Comparison of ENCODE assay signal across 17 mouse cellular contexts in genomic region chr2:12305064-12305650, GRCm38 (mm10). TPM values are rescaled to one million over a fixed set of nuclear protein-coding genes. Genes with fewer than 3 reads are reported as not detected.
DNase-seq lines count a peak whose midpoint lies in the region; ATAC-seq and TF ChIP-seq lines count a peak whose summit lies in the region.
"Had no signal": no experiment of that assay in that cellular context is flagged by ENCODE, and none has a peak within 500 bp of the region (broad histone marks: within the 10 kb centered on the region; RNA-seq: fewer than 3 reads in every experiment).

No protein-coding gene starts in this region.

- peak; percentile 67 for ATAC-seq in lung, embryonic 14.5 days (ENCODE audit: insufficient read depth)
- peak; percentile 65; the same call in 1 of the 2 replicates for ATAC-seq in intestine, embryonic 15.5 days
- ATAC-seq in intestine, postnatal 0 days = 0 out of 2 replicates have a peak, but pooled peaks have one; percentile 48
- ATAC-seq in limb, embryonic 15.5 days (ENCODE audit: insufficient number of reproducible peaks, low FRiP score, low TSS enrichment, low read depth) = peak; percentile 15; the same call in 1 of the 2 replicates
- ATAC-seq: activated CD4-positive, CD25-positive, alpha-beta regulatory T cell, adult 4 months; forebrain, embryonic 13.5 days; forebrain, postnatal 0 days; Patski had no signal

- peak overlapping the region; percentile 74; the same call in 1 of the 2 replicates for H3K27ac ChIP-seq in lung, embryonic 14.5 days (ENCODE audit: low read depth)
- no peak overlapping the region for H3K27ac ChIP-seq in intestine, embryonic 15.5 days
- H3K27ac ChIP-seq in intestine, postnatal 0 days (ENCODE audit: low read depth, low read length) = no peak overlapping the region
- 0 out of 2 replicates have a peak overlapping the region, but pooled peaks have one; percentile 11 for H3K27ac ChIP-seq in limb, embryonic 15.5 days
- H3K27ac ChIP-seq: embryonic facial prominence, embryonic 10.5 days; forebrain, embryonic 13.5 days; heart, embryonic 13.5 days had no signal

- no peak overlapping the region for H3K9ac ChIP-seq in lung, embryonic 14.5 days
- no peak overlapping the region for H3K9ac ChIP-seq in intestine, embryonic 15.5 days
- no peak overlapping the region for H3K9ac ChIP-seq in intestine, postnatal 0 days (ENCODE audit: low read depth, low read length)
- H3K9ac ChIP-seq in limb, embryonic 15.5 days = no peak overlapping the region
- H3K9ac ChIP-seq: forebrain, embryonic 13.5 days; forebrain, postnatal 0 days; heart, embryonic 13.5 days had no signal

- no peak overlapping the region for H3K4me3 ChIP-seq in lung, embryonic 14.5 days (ENCODE audit: low read depth, low read length)
- no peak overlapping the region for H3K4me3 ChIP-seq in lung, adult 2 months (replicated peaks; ENCODE audit: extremely low read depth, low read depth, low read length)
- no peak overlapping the region for H3K4me3 ChIP-seq in intestine, embryonic 15.5 days (replicated peaks)
- H3K4me3 ChIP-seq in intestine, postnatal 0 days (ENCODE audit: low read depth, low read length) = no peak overlapping the region
- H3K4me3 ChIP-seq in limb, embryonic 15.5 days = no peak overlapping the region
- H3K4me3 ChIP-seq: embryonic facial prominence, embryonic 10.5 days; forebrain, embryonic 13.5 days; heart, embryonic 13.5 days had no signal

- H3K9me3 ChIP-seq in lung, embryonic 14.5 days (ENCODE audit: low read depth, low read length) = no peaks in the 10 kb centered on the region
- H3K9me3 ChIP-seq in intestine, embryonic 15.5 days = no peaks in the 10 kb centered on the region
- H3K9me3 ChIP-seq in intestine, postnatal 0 days (ENCODE audit: control insufficient read depth) = no peaks in the 10 kb centered on the region
- H3K9me3 ChIP-seq in limb, embryonic 15.5 days = no peaks in the 10 kb centered on the region
- H3K9me3 ChIP-seq: embryonic facial prominence, embryonic 10.5 days; forebrain, embryonic 13.5 days; heart, embryonic 13.5 days had no signal

- TF ChIP-seq POLR2A in lung, adult 2 months (IDR thresholded peaks at IDR 0.05; ENCODE audit: borderline replicate concordance, extremely low read depth, low read depth, low read length) = no peak

- peaks cover 10% of the 10 kb centered on the region; the same call in 1 of the 2 replicates for H3K27me3 ChIP-seq in lung, embryonic 14.5 days (ENCODE audit: insufficient read depth, low read length)
- H3K27me3 ChIP-seq in intestine, embryonic 15.5 days (replicated peaks) = peaks cover 10% of the 10 kb centered on the region
- H3K27me3 ChIP-seq in intestine, postnatal 0 days (replicated peaks; ENCODE audit: control insufficient read depth, insufficient read depth, low read length) = peaks cover 17% of the 10 kb centered on the region
- no peaks in the 10 kb centered on the region for H3K27me3 ChIP-seq in limb, embryonic 15.5 days

- peak; percentile 88 for DNase-seq in lung, embryonic 14.5 days
- no peak for DNase-seq in lung, adult 2 months
- no peak for DNase-seq in adrenal gland, adult 8-10 months
- DNase-seq: adrenal gland, postnatal 36 days; cerebellum, adult 2 months; cerebellum, postnatal 10 days; forebrain, postnatal 0 days; gastrocnemius, postnatal 14 days; heart, postnatal 36 days had no signal

- TF ChIP-seq CTCF in lung, embryonic 14.5 days (IDR thresholded peaks at IDR 0.05; ENCODE audit: low read depth) = no peak
- no peak for TF ChIP-seq CTCF in lung, adult 2 months (IDR thresholded peaks at IDR 0.05; ENCODE audit: insufficient read depth, low read length)
- TF ChIP-seq CTCF in intestine, postnatal 0 days (IDR thresholded peaks at IDR 0.05; ENCODE audit: low read depth) = no peak

- H3K4me1 ChIP-seq in lung, embryonic 14.5 days (ENCODE audit: insufficient read depth) = peaks cover 3% of the 10 kb centered on the region; the same call in 1 of the 2 replicates
- H3K4me1 ChIP-seq in lung, adult 2 months (ENCODE audit: control insufficient read depth, insufficient read depth, low read length) = no peaks in the 10 kb centered on the region
- H3K4me1 ChIP-seq in intestine, embryonic 15.5 days (replicated peaks) = peaks cover 5% of the 10 kb centered on the region; the same call in 1 of the 2 replicates
- 0 out of 2 replicates have a peak, but pooled peaks cover 3% of the 10 kb centered on the region for H3K4me1 ChIP-seq in intestine, postnatal 0 days (replicated peaks; ENCODE audit: control insufficient read depth, insufficient read depth, low read length)
- peaks cover 12% of the 10 kb centered on the region; the same call in 1 of the 2 replicates for H3K4me1 ChIP-seq in limb, embryonic 15.5 days

- H3K36me3 ChIP-seq in lung, embryonic 14.5 days (ENCODE audit: insufficient read depth) = no peaks in the 10 kb centered on the region
- no peaks in the 10 kb centered on the region for H3K36me3 ChIP-seq in intestine, embryonic 15.5 days
- no peaks in the 10 kb centered on the region for H3K36me3 ChIP-seq in intestine, postnatal 0 days (ENCODE audit: control insufficient read depth, insufficient read depth)
- H3K36me3 ChIP-seq in limb, embryonic 15.5 days = no peaks in the 10 kb centered on the region
- H3K36me3 ChIP-seq: embryonic facial prominence, embryonic 10.5 days; heart, embryonic 13.5 days had no signal

- WGBS in lung, embryonic 14.5 days = 35% methylated on average over 9 of the region's 9 CpGs
- 58% methylated on average over 9 of the region's 9 CpGs for WGBS in lung, adult 2 months
- 58% methylated on average over 9 of the region's 9 CpGs for WGBS in intestine, embryonic 15.5 days
- WGBS in intestine, postnatal 0 days = 51% methylated on average over 9 of the region's 9 CpGs
- WGBS in limb, embryonic 15.5 days = 43% methylated on average over 9 of the region's 9 CpGs

- H3K4me2 ChIP-seq in lung, embryonic 14.5 days = no peak overlapping the region
- H3K4me2 ChIP-seq in intestine, embryonic 15.5 days (replicated peaks) = no peak overlapping the region
- no peak overlapping the region for H3K4me2 ChIP-seq in intestine, postnatal 0 days (replicated peaks; ENCODE audit: low read depth)
- H3K4me2 ChIP-seq in limb, embryonic 15.5 days = no peak overlapping the region
- H3K4me2 ChIP-seq: forebrain, embryonic 13.5 days; heart, embryonic 13.5 days had no signal

RNA-seq across cellular contexts. Expression of gene Itga8, which starts 3.4 kb away (rescaled TPM):
- polyA plus RNA-seq in lung, embryonic 14.5 days (2014; fragmentation: Nextera tagmentation; extraction: Ambion mirVana) = 42.6 and 44.1 TPM in 2 replicates
- polyA plus RNA-seq in lung, adult 2 months (2012; rRNA removed) = 57.7 and 65.9 TPM in 2 replicates
- 12.2 and 14.5 TPM in 2 replicates for polyA plus RNA-seq in intestine, embryonic 15.5 days (2015; fragmentation: Nextera tagmentation; extraction: Ambion mirVana)
- polyA plus RNA-seq in intestine, postnatal 0 days (2015; fragmentation: Nextera tagmentation; extraction: Ambion mirVana) = 5.2 and 5.5 TPM in 2 replicates
- polyA plus RNA-seq in limb, embryonic 15.5 days (2015; fragmentation: Nextera tagmentation; extraction: Ambion mirVana) = 12.9 and 13.0 TPM in 2 replicates
- 10 to 100 TPM; 13.8 to 32.6 (median 24.8) TPM for total RNA-seq in adrenal gland, adult 8-10 months (2022)
- polyA plus RNA-seq: activated CD4-positive, CD25-positive, alpha-beta regulatory T cell, adult 4 months; Patski had no signal

Comparison
In these comparisons a context has a peak if more than half of its experiments do, and no peak if none do; other contexts are left out.
1. ATAC-seq: peak in every context shown above with its lines; median percentile 67 in lung, embryonic 14.5 days; 65 in intestine, embryonic 15.5 days; 48 in intestine, postnatal 0 days; 15 in limb, embryonic 15.5 days.
2. H3K27ac ChIP-seq: peak in lung, embryonic 14.5 days (single experiment) and limb, embryonic 15.5 days (single experiment); none in intestine, embryonic 15.5 days (single experiment) and intestine, postnatal 0 days (single experiment).